Mouse (Mus musculus): ENCODE results near the gene Cyp1a1. TPM values are rescaled to one million over a fixed set of nuclear protein-coding genes. Genes with fewer than 3 reads are reported as not detected.
"Not testable (repeated sequence)": the region's sequence is repeated elsewhere in the genome, so short reads cannot be mapped to it uniquely, and the experiment has no call there.

The Cyp1a1 gene
- polyA plus RNA-seq, 1 experiment from 2014 or later, result 0.22 TPM

DNA sequence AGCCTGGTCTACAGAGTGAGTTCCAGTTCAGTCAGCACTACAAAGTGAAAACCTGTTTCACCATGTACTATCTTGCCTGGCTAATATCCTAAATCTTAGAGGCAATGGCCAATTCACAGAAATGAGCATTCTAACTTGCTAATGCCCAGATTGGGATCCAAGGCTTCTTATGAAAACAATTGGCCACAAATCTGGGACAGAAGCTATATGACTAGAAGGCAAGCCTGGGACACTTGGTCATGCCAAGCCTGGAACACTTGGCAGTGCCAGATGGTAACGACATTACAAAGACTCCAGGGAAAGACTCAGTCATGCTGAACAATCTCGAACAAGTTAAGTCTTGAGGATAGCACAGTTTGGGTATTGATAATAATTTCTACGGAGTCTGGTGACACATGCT is 18.8 kb downstream of the Cyp1a1 start:
- DNase-seq, result no peak
- H3K9ac ChIP-seq, result no peak overlapping the region
- H3K4me2 ChIP-seq, result no peak overlapping the region
- H3K27ac ChIP-seq, result no peak overlapping the region
- H3K36me3 ChIP-seq, result no peaks in the 10 kb centered on the region
- H3K9me3 ChIP-seq (replicated peaks), result no peaks in the 10 kb centered on the region; the same call in 1 of the 2 replicates
- no peak for ATAC-seq (ENCODE audit: low read depth)
- 74% methylated on average over 3 of the region's 3 CpGs for whole genome bisulfite sequencing (ENCODE audit: insufficient replicate concordance)
- H3K4me3 ChIP-seq (replicated peaks), result no peak overlapping the region
- H3K27me3 ChIP-seq, result no peaks in the 10 kb centered on the region
- peaks cover 22% of the 10 kb centered on the region for H3K4me1 ChIP-seq (replicated peaks)

DNA sequence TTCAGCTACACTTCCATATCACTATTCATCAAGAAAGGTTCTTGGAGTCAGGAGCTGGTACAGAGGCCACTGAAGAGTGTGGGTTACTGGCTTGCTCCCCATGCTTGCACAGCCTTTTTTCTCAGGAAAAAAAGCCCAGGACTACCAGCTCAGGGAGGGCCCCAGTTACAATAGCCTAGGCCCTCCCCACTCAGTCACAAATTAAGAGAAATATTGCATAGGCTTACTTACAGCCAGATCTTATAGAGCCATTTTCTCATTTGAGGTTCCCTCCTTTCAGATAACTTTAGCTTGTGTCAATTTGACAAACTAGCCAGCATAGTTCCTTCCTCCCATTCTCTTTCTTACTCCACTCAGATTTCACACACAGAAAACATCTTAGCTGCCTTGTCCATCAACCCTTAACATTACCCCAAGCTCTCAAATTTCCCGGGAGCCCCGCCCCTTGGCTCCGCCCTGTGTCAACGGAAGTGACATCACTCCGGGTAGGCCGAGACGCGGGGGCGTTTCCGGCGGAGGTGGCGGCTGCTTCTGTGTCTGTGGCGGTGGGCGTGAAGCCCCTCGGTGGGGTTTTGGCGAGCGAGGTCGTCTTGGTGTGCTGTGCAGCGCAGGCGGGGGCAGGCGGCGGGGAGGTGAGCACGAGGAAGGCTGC is 20.5 kb downstream of the Cyp1a1 start, which contains the start of gene Edc3:
Gene Edc3 (plus strand): TSS at position 473 of the 652 bp plus-strand sequence.
- Histone ChIP-seq H3K4me3 (replicated peaks) (peak within 1 kb of the TSS; percentile 93), H3K4me2 (peak within 1 kb of the TSS; percentile 86), H3K9me3 (replicated peaks) (no peaks in the 10 kb centered on the region; the same call in 1 of the 2 replicates), H3K4me1 (replicated peaks) (peaks cover 22% of the 10 kb centered on the region), H3K9ac (peak within 1 kb of the TSS; percentile 89), H3K27me3 (no peaks in the 10 kb centered on the region), H3K36me3 (peaks cover 11% of the 10 kb centered on the region), H3K27ac (peak within 1 kb of the TSS; percentile 87)
- DNase-seq, result peak; percentile 83
- ATAC-seq (ENCODE audit: low read depth), result peak; percentile 81
- under 1% methylated on average over 23 of the region's 23 CpGs for WGBS (ENCODE audit: insufficient replicate concordance)

DNA sequence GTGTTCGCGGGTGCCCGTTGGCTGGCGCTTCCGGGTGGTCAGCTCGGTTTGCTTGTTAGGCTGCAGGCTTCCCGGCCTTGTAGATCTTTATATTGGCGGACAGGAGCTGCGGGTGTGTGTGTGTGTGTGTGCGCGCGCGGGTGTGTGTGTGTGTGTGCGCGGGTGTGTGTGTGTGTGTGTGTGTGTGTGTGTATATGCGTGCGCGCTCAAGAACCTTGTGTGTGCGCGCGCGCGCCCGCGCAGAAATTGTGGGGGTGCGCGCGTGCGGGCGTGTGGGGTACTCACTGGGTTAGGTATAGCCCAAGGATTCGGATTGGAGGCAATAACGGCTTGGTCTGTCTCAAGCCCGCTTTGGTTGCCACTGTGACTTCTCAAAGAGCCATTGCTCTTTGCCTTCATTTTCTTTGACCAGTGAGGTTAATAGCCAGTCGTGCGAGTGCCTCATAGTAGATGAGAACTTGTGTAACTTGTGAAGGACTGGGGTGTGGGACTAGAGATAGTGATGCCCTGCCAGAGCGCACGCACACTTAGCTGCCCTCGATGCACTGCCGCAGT is 21.1 kb downstream of the Cyp1a1 start:
- DNase-seq, result peak; percentile 34
- no peaks in the 10 kb centered on the region for H3K27me3 ChIP-seq
- H3K9ac ChIP-seq, result peak overlapping the region; percentile 89
- peaks cover 16% of the 10 kb centered on the region for H3K36me3 ChIP-seq
- H3K4me3 ChIP-seq (replicated peaks), result peak overlapping the region; percentile 93
- H3K4me1 ChIP-seq (replicated peaks), result peaks cover 22% of the 10 kb centered on the region
- peak; percentile 82 for ATAC-seq (ENCODE audit: low read depth)
- under 1% methylated on average over 39 of the region's 39 CpGs for WGBS (ENCODE audit: insufficient replicate concordance)
- H3K9me3 ChIP-seq (replicated peaks), result no peaks in the 10 kb centered on the region; the same call in 1 of the 2 replicates
- peak overlapping the region; percentile 86 for H3K4me2 ChIP-seq
- peak overlapping the region; percentile 87 for H3K27ac ChIP-seq

GRCm38 (mm10) chr9:57710214-57710613 is 22.5 kb downstream of the Cyp1a1 start:
- 84% methylated on average over 5 of the region's 5 CpGs for WGBS (ENCODE audit: insufficient replicate concordance)
- ATAC-seq (ENCODE audit: low read depth); H3K4me2 ChIP-seq: not testable (repeated sequence)

GRCm38 (mm10) chr9:57712194-57712593 is 24.5 kb downstream of the Cyp1a1 start:
- Histone ChIP-seq H3K4me1 (replicated peaks) (peaks cover 22% of the 10 kb centered on the region), H3K36me3 (peaks cover 47% of the 10 kb centered on the region), H3K9me3 (replicated peaks) (no peaks in the 10 kb centered on the region; the same call in 1 of the 2 replicates), H3K9ac (no peak overlapping the region), H3K27me3 (no peaks in the 10 kb centered on the region), H3K4me3 (replicated peaks) (no peak overlapping the region), H3K4me2 (no peak overlapping the region), H3K27ac (no peak overlapping the region)
- DNase-seq, result no peak
- ATAC-seq (ENCODE audit: low read depth), result no peak
- WGBS (ENCODE audit: insufficient replicate concordance), result 60% methylated on average over 2 of the region's 2 CpGs

More at GRCm38 (mm10) chr9:57710214-57710613, 22.5 kb downstream of the Cyp1a1 start:
- H3K4me3 ChIP-seq (replicated peaks); H3K27me3 ChIP-seq; H3K9ac ChIP-seq; H3K9me3 ChIP-seq (replicated peaks); DNase-seq; H3K27ac ChIP-seq: not testable (repeated sequence)
- peaks cover 31% of the 10 kb centered on the region for H3K36me3 ChIP-seq
- peaks cover 22% of the 10 kb centered on the region for H3K4me1 ChIP-seq (replicated peaks)

DNA sequence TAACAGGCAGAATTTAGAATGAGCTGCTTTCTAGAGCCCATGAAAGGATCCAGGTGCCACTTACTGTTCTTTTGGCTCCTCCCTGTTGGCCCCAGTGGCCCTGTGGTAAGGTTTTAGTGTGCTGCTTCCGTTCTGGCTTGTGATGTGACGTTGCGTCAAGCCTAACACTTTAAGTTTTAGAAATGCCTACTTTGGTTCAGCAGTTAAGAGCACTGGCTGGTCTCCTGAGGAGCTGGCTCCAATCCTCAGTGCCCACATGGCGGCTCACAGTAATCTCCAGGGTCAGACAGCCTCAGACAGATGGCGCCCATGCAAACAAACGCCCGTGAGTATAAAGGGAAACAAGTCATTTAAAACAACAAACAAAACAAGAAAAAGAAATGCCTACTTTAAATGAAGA is 30.7 kb downstream of the Cyp1a1 start:
- ATAC-seq (ENCODE audit: low read depth), result no peak
- H3K4me2 ChIP-seq, result no peak overlapping the region

DNA sequence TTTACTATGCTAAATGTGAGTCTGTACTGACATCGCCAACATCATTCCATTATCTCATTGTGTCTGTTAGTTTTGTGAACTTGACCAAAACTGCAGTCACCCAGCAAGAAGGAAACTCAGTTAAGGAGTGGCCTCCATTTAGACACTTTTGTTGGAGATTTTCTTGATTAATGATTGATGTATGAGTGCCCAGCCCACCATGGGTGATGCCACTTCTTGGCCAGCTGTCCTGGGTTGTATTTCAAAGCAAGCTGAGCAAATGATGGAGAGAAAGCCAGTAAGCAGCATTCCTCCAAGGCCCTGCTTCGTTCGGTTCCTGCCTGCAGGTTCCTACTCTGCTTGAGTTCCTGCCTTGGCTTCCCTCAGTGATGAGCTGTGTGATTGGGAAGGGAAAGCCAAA is 33.0 kb downstream of the Cyp1a1 start:
- WGBS (ENCODE audit: insufficient replicate concordance), result 76% methylated on average over 3 of the region's 3 CpGs
- no peak for DNase-seq
- Histone ChIP-seq H3K36me3 (peaks cover 61% of the 10 kb centered on the region), H3K27ac (no peak overlapping the region), H3K4me2 (no peak overlapping the region), H3K27me3 (no peaks in the 10 kb centered on the region), H3K9me3 (replicated peaks) (no peaks in the 10 kb centered on the region), H3K4me1 (replicated peaks) (peaks cover 17% of the 10 kb centered on the region), H3K9ac (no peak overlapping the region), H3K4me3 (replicated peaks) (no peak overlapping the region)
- ATAC-seq (ENCODE audit: low read depth), result no peak

More for the DNA sequence above, 30.7 kb downstream of the Cyp1a1 start:
- no peak overlapping the region for H3K9ac ChIP-seq
- H3K9me3 ChIP-seq (replicated peaks), result no peaks in the 10 kb centered on the region
- H3K4me3 ChIP-seq (replicated peaks), result no peak overlapping the region
- DNase-seq, result no peak
- H3K27me3 ChIP-seq, result no peaks in the 10 kb centered on the region
- H3K27ac ChIP-seq, result no peak overlapping the region
- 84% methylated on average over 7 of the region's 7 CpGs for WGBS (ENCODE audit: insufficient replicate concordance)
- peaks cover 74% of the 10 kb centered on the region for H3K36me3 ChIP-seq
- peaks cover 11% of the 10 kb centered on the region for H3K4me1 ChIP-seq (replicated peaks)

DNA sequence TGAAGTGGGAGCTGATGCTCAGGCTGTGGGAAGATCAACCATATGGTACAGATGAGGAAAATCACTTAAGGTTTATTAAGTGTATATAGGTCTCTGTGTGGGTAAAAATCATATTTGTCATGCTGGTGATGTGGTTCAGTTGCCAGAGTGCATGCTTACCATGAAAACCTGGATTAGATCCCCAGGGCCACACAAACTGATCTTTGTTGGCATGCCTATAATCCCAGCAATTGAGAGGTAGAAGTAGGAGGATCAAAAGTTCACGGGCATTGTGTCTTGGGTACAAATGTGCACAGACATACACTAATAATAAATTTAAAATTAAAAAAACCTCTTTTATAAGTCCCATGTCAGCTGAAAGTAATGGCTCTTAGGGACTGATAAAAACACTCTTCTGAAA is 34.6 kb downstream of the Cyp1a1 start:
- H3K27ac ChIP-seq, result 0 out of 2 replicates have a peak overlapping the region, but pooled peaks have one; percentile 4
- no peak overlapping the region for H3K9ac ChIP-seq
- ATAC-seq (ENCODE audit: low read depth) (no peak), DNase-seq (no peak)
- 91% methylated on average over 1 of the region's 1 CpGs for WGBS (ENCODE audit: insufficient replicate concordance)
- no peak overlapping the region for H3K4me2 ChIP-seq
- no peak overlapping the region for H3K4me3 ChIP-seq (replicated peaks)
- H3K27me3 ChIP-seq, result no peaks in the 10 kb centered on the region
- H3K36me3 ChIP-seq, result peaks cover 64% of the 10 kb centered on the region
- H3K9me3 ChIP-seq (replicated peaks), result no peaks in the 10 kb centered on the region
- H3K4me1 ChIP-seq (replicated peaks), result peaks cover 21% of the 10 kb centered on the region

DNA sequence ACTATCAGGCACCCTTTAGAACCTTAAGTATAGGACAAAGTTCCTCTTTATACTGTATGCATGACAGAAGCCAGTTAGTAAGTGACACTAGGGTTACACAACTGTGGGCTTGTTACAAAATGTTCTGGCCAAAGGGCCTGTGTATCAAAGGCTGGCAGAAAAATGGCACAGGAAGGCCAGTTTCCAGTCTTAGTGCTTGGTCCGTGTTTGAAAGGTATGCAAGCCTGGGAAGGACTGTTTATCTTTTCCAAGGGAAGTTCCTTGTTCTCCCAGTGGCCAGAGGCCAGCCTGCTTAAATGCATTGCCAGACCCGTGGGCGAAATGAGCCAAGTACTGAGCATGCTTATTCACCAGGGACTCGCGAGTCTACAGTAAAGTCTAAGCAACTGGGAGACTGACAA is 35.6 kb downstream of the Cyp1a1 start:
- no peak overlapping the region for H3K4me3 ChIP-seq (replicated peaks)
- no peaks in the 10 kb centered on the region for H3K27me3 ChIP-seq
- no peak overlapping the region for H3K9ac ChIP-seq
- H3K4me1 ChIP-seq (replicated peaks), result peaks cover 21% of the 10 kb centered on the region
- ATAC-seq (ENCODE audit: low read depth) (peak; percentile 39; the same call in 1 of the 2 replicates), DNase-seq (no peak)
- H3K4me2 ChIP-seq, result no peak overlapping the region
- H3K36me3 ChIP-seq, result peaks cover 65% of the 10 kb centered on the region
- peak overlapping the region; percentile 67 for H3K27ac ChIP-seq
- H3K9me3 ChIP-seq (replicated peaks), result no peaks in the 10 kb centered on the region
- WGBS (ENCODE audit: insufficient replicate concordance), result 66% methylated on average over 5 of the region's 5 CpGs

DNA sequence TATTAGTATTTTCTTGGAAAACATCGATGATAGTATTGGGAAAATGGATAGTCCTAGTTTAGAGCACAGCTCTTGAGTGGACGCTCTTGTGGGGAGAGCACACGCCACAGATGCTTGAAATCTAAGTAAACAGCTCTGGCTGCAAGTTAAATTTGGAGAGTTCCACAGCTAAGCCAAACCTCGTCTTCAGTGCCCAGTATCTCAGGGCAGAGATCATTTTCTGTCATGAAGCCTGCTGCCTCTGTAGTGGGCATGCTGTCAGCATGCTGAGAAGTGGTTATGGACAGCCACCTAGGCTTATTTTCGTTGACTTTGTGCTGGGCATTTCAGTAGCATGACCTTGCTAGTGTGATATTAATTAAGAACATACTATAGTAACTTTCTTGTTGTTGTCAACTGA is 36.1 kb downstream of the Cyp1a1 start:
- no peak for ATAC-seq (ENCODE audit: low read depth)
- Histone ChIP-seq H3K9ac (no peak overlapping the region), H3K36me3 (peaks cover 61% of the 10 kb centered on the region), H3K4me3 (replicated peaks) (no peak overlapping the region), H3K4me2 (no peak overlapping the region), H3K27ac (peak overlapping the region; percentile 67), H3K9me3 (replicated peaks) (no peaks in the 10 kb centered on the region), H3K27me3 (no peaks in the 10 kb centered on the region), H3K4me1 (replicated peaks) (peaks cover 21% of the 10 kb centered on the region)
- WGBS (ENCODE audit: insufficient replicate concordance), result 80% methylated on average over 5 of the region's 5 CpGs
- no peak for DNase-seq

DNA sequence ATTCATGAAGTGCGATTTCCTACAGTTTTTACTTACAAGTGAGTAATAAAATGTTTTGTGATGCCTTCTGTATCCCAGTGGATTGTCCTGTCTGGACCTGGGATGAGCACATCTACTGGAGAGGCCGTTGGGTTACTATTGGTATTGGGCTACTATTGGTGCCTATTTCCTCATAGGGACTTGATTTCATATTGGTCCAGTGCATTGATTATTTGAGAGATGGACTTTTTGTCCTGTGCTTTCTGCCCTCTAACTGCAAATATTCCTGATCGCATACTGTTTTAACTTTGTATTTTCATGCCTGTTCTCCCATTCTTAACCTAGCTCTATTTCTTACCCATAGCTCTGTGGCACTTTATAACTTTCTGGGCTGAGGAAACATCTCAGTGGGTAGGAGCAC is 37.0 kb downstream of the Cyp1a1 start:
- no peak for ATAC-seq (ENCODE audit: low read depth)
- DNase-seq, result no peak
- Histone ChIP-seq H3K9me3 (replicated peaks) (no peaks in the 10 kb centered on the region), H3K27me3 (no peaks in the 10 kb centered on the region), H3K9ac (no peak overlapping the region), H3K36me3 (peaks cover 66% of the 10 kb centered on the region), H3K4me3 (replicated peaks) (no peak overlapping the region), H3K4me1 (replicated peaks) (peaks cover 21% of the 10 kb centered on the region), H3K27ac (no peak overlapping the region), H3K4me2 (no peak overlapping the region)
- WGBS (ENCODE audit: insufficient replicate concordance), result 83% methylated on average over 3 of the region's 3 CpGs
